Mouse (Mus musculus) lung, postnatal 36 days (tissue): ENCODE measurements around the gene Rab36.

Experiments used
- DNase-seq: peaks from one replicate; pipeline ENCODE4 v3.0.0; 2022; ENCODE audit warnings: mixed read lengths

The Rab36 gene

DNA sequence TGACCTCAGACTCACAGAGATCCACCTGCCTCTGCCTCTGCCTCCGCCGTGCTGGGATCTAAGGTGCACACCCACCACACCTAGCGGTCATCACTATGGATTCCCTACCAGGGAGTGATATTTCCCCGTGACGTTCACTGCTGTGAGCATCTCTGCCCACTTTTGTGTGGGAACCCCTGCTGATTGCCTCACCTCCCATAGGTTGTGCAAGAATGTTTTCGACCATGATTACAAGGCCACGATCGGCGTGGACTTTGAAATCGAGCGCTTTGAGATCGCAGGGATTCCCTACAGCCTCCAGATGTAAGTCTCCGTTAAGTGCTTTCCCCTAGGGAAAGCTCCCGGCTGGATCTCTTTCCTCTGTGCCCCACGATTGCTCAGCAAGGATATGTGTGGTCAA lies 9.0 kb downstream of the Rab36 start:
- DNase-seq: no peak

DNA sequence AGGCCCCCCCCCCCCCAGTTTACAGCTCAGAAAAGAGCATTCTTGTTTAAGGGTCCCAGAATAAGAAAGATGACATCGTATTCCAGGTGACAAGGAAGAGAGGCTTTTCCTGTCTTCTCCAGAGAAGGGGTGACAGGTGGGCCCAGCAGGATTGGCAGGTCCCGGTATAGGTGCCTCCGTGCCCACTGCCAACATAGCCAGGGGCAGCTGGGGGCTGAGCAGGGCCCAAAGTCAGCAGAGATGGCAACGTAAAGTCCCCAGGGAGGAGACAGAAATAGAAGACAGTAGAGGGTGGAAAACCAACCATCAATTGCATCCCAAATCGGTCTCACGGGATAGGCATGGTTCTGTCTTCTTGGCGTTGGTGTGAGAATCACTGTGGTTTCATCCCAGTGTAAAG lies 11.9 kb downstream of the Rab36 start:
- no peak for DNase-seq

DNA sequence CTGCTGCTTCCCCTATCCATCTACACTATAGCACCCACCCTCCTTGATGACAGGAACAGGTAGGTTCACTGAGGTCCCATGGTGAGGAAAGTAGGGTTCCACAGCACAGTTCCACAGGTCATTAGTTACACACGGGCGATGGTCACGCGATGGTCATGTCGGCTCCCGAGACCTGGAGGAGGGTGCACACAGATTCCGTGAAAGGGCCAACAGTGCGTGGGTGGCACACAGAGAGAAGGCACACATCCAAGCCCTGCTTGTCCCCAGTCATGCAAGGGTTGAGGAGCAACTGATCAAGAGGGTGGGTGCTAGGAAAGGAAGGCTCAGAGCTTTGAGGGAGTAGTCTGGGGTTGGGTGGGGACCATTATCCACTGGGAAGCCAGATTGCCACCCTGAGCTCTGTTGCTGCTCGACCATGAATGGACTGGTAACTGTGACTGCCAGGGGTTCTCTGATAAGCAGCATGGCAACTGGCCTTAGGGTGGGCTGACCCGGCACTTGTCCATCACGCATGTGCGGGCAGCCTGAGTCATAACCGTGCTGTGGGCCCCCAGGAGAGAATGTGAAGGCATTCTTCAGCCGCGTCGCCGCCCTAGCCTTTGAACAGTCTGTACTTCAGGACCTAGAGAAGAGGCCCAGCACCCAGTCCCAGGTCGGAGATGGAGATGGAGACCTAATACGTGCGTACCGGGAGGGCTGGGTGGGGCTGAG lies 14.7 kb downstream of the Rab36 start:
- DNase-seq: no peak

- no peak for DNase-seq
These were observed 16.0 kb downstream of the Rab36 start for GRCm38 (mm10) chr10:75052902-75053301.

- DNase-seq: no peak
These were observed 16.8 kb downstream of the Rab36 start for GRCm38 (mm10) chr10:75053655-75054054.

DNA sequence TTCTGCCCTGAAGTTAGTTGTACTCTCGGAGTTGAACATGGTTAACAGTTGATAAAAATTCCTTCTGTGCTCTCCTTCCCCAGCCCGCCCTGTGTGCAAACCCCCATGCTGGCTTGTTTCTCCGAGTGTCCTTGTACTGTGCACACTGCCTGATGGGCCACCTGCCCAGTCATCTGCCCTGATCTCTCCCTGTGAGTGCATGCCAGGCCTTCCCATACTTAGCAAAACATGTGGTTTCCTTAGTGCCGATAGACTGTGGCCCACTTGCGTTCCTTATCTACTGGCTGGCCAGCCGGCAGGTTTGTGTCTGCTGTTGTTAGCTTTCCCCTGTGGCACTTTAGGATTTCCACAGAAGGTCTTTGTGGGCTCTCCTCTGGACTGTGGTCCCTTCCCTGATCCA lies 17.3 kb downstream of the Rab36 start:
- DNase-seq: peak; percentile 73

- DNase-seq: no peak
These were observed 18.8 kb downstream of the Rab36 start for GRCm38 (mm10) chr10:75055672-75056071.

DNA sequence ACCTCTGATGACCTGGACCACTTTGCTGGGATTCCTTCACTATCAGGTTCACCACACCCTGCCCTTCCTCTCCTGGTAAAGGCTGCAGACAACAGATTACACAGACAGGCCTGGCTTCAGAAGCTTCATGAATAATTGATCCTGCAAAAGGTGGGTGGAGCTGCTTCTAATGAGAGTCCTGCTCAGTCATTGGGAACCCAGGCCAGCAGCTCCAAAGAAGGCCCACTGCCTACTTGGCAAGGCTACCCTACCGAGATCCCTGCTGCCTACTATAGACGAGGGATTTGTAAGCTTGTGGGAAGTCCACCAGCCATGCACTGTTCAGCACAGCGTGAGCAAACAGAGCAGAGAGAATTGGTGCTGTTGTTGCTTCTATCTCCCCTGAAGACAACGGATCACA lies 19.4 kb downstream of the Rab36 start:
- DNase-seq: no peak

DNA sequence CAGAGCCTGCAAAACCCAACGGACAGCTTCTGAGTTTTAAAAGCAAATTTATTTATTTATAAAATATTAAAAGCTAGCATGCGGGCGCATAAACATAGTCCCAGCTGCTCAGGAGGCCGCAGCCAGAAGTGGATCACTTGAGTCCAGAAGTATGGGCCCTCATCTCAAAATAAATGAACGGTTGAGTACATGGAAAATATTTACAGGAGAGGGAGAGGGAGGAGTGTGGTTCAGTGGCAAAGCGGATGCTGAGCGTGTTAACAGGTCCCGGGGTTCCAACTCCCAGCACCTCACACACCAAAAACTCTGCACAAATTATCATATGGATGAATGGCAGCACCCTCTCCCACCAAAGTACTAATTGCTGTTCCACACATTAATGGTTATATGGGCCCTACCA lies 21.5 kb downstream of the Rab36 start:
- DNase-seq: peak; percentile 81

- DNase-seq: peak; percentile 62
These were observed 22.0 kb downstream of the Rab36 start for GRCm38 (mm10) chr10:75058761-75059395.

- peak; percentile 92 for DNase-seq
These were observed 22.5 kb downstream of the Rab36 start for GRCm38 (mm10) chr10:75059396-75059795.

- peak; percentile 83 for DNase-seq
These were observed 23.5 kb downstream of the Rab36 start, which contains the start of gene Bcr for GRCm38 (mm10) chr10:75060217-75060842. Gene Bcr, plus strand, starts transcription at chr10:75060592.

DNA sequence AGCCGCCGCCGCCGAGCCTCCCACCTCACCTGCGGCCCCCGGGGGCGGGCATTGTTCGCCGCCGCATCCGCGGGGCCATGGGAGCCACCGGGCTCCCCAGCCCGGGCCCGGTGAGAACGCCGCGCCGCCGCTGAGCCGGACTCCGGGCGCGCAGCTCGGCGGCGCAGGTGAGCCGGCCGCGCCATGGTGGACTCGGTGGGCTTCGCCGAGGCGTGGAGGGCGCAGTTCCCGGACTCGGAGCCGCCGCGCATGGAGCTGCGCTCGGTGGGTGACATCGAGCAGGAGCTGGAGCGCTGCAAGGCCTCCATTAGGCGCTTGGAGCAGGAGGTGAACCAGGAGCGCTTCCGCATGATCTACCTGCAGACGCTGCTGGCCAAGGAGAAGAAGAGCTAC lies 24.0 kb downstream of the Rab36 start:
- DNase-seq: no peak

GRCm38 (mm10) chr10:75061341-75062188 lies 24.7 kb downstream of the Rab36 start:
- DNase-seq: no peak

DNA sequence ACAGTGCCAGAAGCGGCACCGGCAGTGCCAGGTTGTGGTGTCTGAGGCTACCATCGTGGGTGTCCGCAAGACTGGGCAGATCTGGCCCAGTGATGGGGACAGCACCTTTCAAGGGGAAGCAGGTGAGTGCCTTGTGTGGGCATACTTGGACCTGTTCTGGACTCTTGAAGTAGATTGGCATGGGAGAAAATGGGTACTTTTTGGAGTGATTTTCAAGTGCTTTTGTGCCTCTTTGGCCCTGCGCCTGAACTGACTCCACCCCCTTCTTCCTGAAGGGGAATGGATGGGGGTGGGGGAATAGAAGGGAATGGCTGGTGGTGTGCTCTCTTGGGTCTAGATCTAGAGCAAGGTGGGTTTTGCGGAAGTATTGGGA lies 25.3 kb downstream of the Rab36 start:
- DNase-seq: peak; percentile 82

- DNase-seq: no peak
These were observed 25.8 kb downstream of the Rab36 start for GRCm38 (mm10) chr10:75062621-75063020.

GRCm38 (mm10) chr10:75063301-75063965 lies 26.6 kb downstream of the Rab36 start:
- no peak for DNase-seq

- no peak for DNase-seq
These were observed 28.8 kb downstream of the Rab36 start for GRCm38 (mm10) chr10:75065691-75066090.

DNA sequence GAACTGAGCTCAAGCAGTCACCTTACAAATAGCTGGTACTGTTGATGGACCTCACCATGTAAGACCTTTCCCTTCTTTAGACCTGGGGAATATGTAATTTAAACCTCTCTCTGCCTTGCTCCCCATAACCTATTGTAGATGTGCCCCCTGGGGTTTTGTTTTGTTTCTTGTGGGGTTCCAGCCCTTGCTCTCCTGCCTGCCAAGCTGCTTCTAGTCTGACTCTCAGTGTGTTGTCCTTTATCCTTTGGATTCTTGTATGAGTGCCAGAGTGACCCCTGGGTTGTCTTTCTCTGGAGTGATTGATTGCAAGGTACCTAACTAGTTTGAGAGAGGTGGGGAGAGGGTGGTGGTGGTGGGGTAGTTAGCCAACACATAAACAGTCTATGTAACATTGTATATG lies 30.6 kb downstream of the Rab36 start:
- DNase-seq: no peak

- DNase-seq: peak; percentile 68
These were observed 31.2 kb downstream of the Rab36 start for GRCm38 (mm10) chr10:75068086-75068485.

- DNase-seq: peak; percentile 65
These were observed 31.9 kb downstream of the Rab36 start for GRCm38 (mm10) chr10:75068624-75069328.
